Mouse (Mus musculus): ENCODE data around the gene Flywch2.

DNA sequence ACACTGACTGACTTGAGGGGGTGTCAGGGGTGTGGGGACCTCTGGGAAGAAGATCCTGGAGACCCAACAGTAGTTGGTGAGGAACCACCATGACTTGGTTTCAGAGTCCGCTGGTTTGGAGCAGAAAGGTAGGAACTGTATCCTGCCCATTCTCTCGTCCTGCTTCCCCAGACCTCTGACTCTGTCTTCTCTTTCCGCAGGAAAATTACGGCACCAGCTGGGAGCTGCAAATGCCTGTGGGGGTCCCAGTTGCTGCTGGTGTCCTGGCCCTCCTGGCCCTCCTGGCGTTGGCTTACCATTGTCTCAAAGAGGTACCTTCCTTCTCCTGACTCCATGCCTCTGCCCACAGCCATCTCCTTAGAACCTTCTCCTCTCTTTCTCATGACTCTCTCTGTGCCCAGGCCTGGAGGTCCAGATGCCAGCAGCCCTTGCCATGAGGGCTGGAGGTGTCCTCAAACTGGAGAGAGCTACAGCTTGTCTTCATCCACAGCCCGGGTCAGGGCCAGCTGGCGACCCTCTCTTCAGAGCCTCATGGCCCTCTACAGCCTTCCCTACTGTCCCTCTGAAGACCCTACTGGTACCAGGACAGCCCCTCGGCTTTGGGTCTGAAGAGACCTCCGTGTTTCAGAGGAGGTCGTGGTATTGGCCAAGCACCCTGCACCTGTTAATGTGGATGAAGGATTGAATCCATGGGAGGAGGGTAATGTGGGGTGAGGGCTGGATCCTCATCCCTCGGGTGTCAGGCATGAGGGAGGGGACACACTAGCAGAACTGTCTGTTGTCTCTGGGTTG lies 36.3 kb downstream of the Flywch2 start:
- TF ChIP-seq CTCF (conservative IDR thresholded peaks at IDR 0.05; ENCODE audit: insufficient read depth, insufficient read length, low read depth, low read length) (no peak), POLR2A (IDR thresholded peaks at IDR 0.05; ENCODE audit: low read depth, low read length) (no peak)
